Mouse (Mus musculus) megakaryocyte, embryonic 14.5 days (primary cell): ENCODE measurements around the gene Rptor. TPM values are rescaled to one million over a fixed set of nuclear protein-coding genes. Genes with fewer than 3 reads are reported as not detected.

ENCODE experiments used
- H3K27me3 ChIP-seq: replicated peaks from 2 replicates; pipeline ENCODE3; 2012; ENCODE audit warnings: inconsistent platforms
- H3K36me3 ChIP-seq: replicated peaks from 2 replicates; pipeline ENCODE3; 2012; ENCODE audit warnings: low read length, inconsistent platforms, mixed read lengths
- H3K4me1 ChIP-seq: 2 replicates; pipeline ENCODE4 v1.6.1; 2012; ENCODE audit warnings: inconsistent platforms
- H3K4me3 ChIP-seq: replicated peaks from 2 replicates; pipeline ENCODE3; 2012; ENCODE audit warnings: moderate library complexity, mild to moderate bottlenecking, inconsistent platforms
- H3K9me3 ChIP-seq: 2 replicates; pipeline ENCODE4 v1.6.1; 2012; ENCODE audit warnings: inconsistent platforms
- FLI1 ChIP-seq: IDR thresholded peaks from 2 replicates; pipeline ENCODE4 v1.6.1; 2012; ENCODE audit warnings: low read length, inconsistent platforms, mixed read lengths
- GATA1 ChIP-seq: IDR thresholded peaks from 3 replicates; pipeline ENCODE4 v1.6.1; 2012; ENCODE audit warnings: mixed read lengths, low read length, inconsistent platforms, borderline replicate concordance
- polyA plus RNA-seq: library from polyadenylated mRNA; stranded (reverse); fragments of >175 nt; gene quantifications from 2 replicates; pipeline ENCODE4 v1.2.3, GENCODE M21; 2012; ENCODE audit warnings: low replicate concordance; ENCODE audit not compliant: insufficient read depth

Gene Rptor
- polyA plus RNA-seq, 1 experiment: 20.2 TPM

- TF ChIP-seq FLI1 (no peak), GATA1 (no peak)
- Histone ChIP-seq H3K4me3 (no peak overlapping the region), H3K9me3 (no peaks in the 10 kb centered on the region), H3K36me3 (peaks cover 78% of the 10 kb centered on the region), H3K27me3 (no peaks in the 10 kb centered on the region), H3K4me1 (peaks cover 35% of the 10 kb centered on the region)
These were observed 244.4 kb downstream of the Rptor start for GRCm38 (mm10) chr11:119847076-119847475.

GRCm38 (mm10) chr11:119847569-119847968, 244.9 kb downstream of the Rptor start:
- no peaks in the 10 kb centered on the region for H3K9me3 ChIP-seq
- peaks cover 35% of the 10 kb centered on the region for H3K4me1 ChIP-seq
- no peak overlapping the region for H3K4me3 ChIP-seq
- TF ChIP-seq FLI1: no peak
- no peak for TF ChIP-seq GATA1
- H3K36me3 ChIP-seq: peaks cover 79% of the 10 kb centered on the region
- no peaks in the 10 kb centered on the region for H3K27me3 ChIP-seq

GRCm38 (mm10) chr11:119848189-119848588, 245.5 kb downstream of the Rptor start:
- peaks cover 35% of the 10 kb centered on the region for H3K4me1 ChIP-seq
- no peak for TF ChIP-seq GATA1
- no peak for TF ChIP-seq FLI1
- no peak overlapping the region for H3K4me3 ChIP-seq
- peaks cover 80% of the 10 kb centered on the region for H3K36me3 ChIP-seq
- H3K9me3 ChIP-seq: no peaks in the 10 kb centered on the region
- no peaks in the 10 kb centered on the region for H3K27me3 ChIP-seq

DNA sequence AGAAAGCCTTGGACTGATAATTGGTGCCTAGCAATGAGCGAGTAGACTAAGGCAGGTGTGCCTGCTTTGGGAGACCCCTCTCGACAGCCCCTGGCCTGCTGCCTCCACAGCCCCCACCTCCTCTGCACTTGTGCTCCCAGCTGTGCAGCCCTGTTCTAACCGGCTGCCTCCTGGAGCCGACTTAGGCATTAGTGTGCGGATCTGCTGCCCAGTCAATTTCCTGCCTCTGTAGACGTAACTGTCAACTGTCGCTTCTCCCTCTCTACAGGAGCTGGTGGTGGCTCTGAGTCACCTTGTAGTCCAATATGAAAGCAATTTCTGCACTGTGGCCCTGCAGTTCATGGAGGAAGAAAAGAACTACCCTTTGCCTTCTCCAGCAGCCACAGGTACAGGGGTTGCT, 253.3 kb downstream of the Rptor start:
- Histone ChIP-seq H3K27me3 (no peaks in the 10 kb centered on the region), H3K4me3 (peak overlapping the region; percentile 83), H3K4me1 (peaks cover 56% of the 10 kb centered on the region), H3K9me3 (no peaks in the 10 kb centered on the region), H3K36me3 (peaks cover 77% of the 10 kb centered on the region)
- no peak for TF ChIP-seq FLI1
- no peak for TF ChIP-seq GATA1

GRCm38 (mm10) chr11:119862523-119863299, 260.0 kb downstream of the Rptor start:
- no peak for TF ChIP-seq FLI1
- H3K27me3 ChIP-seq: no peaks in the 10 kb centered on the region
- peaks cover 74% of the 10 kb centered on the region for H3K36me3 ChIP-seq
- peaks cover 42% of the 10 kb centered on the region for H3K4me1 ChIP-seq
- no peaks in the 10 kb centered on the region for H3K9me3 ChIP-seq
- no peak overlapping the region for H3K4me3 ChIP-seq

DNA sequence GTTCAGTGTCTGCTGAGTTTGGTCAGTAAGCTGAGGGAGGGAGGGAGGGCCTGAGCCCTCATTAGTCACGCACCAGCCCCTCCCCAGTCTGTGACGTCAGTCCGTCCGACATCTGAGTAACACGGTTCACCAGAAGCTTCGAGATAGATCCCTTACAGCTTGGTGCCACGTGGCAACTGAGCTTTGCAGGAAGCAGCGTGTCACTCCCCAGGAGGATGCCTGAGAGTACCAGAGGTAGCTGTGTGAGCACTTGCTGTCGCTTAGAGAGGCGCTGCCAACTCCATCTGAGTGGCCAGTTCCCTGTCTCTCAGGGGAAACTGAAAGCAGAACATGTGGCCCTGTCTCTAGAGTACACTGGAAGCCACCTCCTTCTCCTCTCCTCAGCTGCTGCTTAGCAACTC, 260.7 kb downstream of the Rptor start:
- TF ChIP-seq FLI1 (no peak), GATA1 (no peak)
- Histone ChIP-seq H3K36me3 (peaks cover 72% of the 10 kb centered on the region), H3K4me3 (peak overlapping the region; percentile 86), H3K27me3 (no peaks in the 10 kb centered on the region), H3K4me1 (peaks cover 35% of the 10 kb centered on the region), H3K9me3 (no peaks in the 10 kb centered on the region)

GRCm38 (mm10) chr11:119866837-119867236, 264.1 kb downstream of the Rptor start:
- no peak for TF ChIP-seq FLI1
- no peak for TF ChIP-seq GATA1
- Histone ChIP-seq H3K36me3 (peaks cover 81% of the 10 kb centered on the region), H3K27me3 (no peaks in the 10 kb centered on the region), H3K9me3 (no peaks in the 10 kb centered on the region), H3K4me1 (peaks cover 27% of the 10 kb centered on the region), H3K4me3 (no peak overlapping the region)

DNA sequence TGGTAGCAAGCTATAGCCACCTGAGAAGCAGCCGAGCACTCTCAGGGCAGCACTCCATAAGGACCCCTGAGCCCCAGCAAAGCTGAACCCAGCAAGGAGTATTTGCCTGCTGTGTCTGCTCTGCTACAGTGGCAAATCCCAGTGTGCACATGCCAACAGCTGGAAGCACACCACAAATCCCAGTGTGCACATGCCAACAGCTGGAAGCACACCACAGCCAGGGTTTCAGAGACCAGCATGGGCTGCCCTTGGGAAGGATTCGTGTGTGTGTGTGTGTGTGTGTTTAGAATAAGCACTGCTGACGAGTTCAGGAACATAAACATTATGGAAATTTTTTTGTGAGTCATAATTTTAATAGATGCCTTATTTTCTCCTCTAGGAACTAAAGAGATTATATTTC, 265.4 kb downstream of the Rptor start:
- Histone ChIP-seq H3K27me3 (no peaks in the 10 kb centered on the region), H3K36me3 (peaks cover 81% of the 10 kb centered on the region), H3K9me3 (no peaks in the 10 kb centered on the region), H3K4me1 (peaks cover 21% of the 10 kb centered on the region), H3K4me3 (no peak overlapping the region)
- TF ChIP-seq GATA1 (no peak), FLI1 (no peak)

GRCm38 (mm10) chr11:119868556-119868955, 265.9 kb downstream of the Rptor start:
- H3K27me3 ChIP-seq: no peaks in the 10 kb centered on the region
- H3K4me1 ChIP-seq: peaks cover 17% of the 10 kb centered on the region
- no peaks in the 10 kb centered on the region for H3K9me3 ChIP-seq
- H3K36me3 ChIP-seq: peaks cover 85% of the 10 kb centered on the region
- TF ChIP-seq FLI1 (no peak), GATA1 (no peak)
- H3K4me3 ChIP-seq: no peak overlapping the region

- Histone ChIP-seq H3K36me3 (peaks cover 97% of the 10 kb centered on the region), H3K27me3 (no peaks in the 10 kb centered on the region)
- TF ChIP-seq GATA1 (no peak), FLI1 (no peak)
These were observed 268.4 kb downstream of the Rptor start for GRCm38 (mm10) chr11:119871141-119871540.

More at GRCm38 (mm10) chr11:119871141-119871540, 268.4 kb downstream of the Rptor start:
- Histone ChIP-seq H3K4me3 (no peak overlapping the region), H3K9me3 (no peaks in the 10 kb centered on the region), H3K4me1 (peaks cover 20% of the 10 kb centered on the region)
